Mouse (Mus musculus): ENCODE measurements around the gene Gm42791. TPM values are rescaled to one million over a fixed set of nuclear protein-coding genes. Genes with fewer than 3 reads are reported as not detected.

The Gm42791 gene
- total RNA-seq, 1 experiment from 2014 or later: 5.6 TPM

DNA sequence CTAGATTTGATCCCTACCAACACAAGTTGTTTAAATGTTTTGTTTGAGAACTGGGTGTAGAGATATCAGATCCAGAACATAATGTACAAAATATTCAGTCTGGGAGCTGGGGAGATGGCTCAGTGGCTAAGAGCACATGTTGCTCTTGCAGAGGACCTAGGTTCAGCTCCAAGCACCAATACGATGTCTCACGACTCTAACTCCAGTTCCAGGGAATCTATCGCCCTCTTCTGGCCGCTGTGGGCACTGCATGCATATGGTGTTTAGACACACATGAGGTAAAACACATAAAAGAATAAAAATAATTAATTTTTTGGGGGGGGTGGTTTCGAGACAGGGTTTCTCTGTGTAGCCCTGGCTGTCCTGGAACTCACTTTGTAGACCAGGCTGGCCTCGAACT is 42.5 kb downstream of the Gm42791 start:
- peak; percentile 64 for DNase-seq

DNA sequence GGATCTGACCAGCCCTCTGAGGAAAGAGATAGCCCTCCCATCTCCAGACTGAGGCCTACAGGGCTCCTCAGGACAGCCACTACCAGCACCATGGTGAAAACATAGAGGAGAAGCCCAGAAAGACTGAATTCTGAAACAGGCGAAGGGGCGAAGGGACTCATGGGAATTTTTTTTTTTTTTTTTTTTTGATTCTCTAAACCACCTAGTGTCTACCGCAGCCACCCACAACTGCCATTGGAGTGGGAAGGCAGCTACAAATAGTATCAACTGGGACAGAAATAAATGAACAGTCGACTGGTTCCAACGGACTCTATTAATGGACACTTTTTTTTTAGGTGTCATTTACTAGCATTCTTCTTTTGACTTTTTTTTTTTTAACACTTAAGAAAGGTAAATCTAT is 43.6 kb downstream of the Gm42791 start:
- no peak for DNase-seq

DNA sequence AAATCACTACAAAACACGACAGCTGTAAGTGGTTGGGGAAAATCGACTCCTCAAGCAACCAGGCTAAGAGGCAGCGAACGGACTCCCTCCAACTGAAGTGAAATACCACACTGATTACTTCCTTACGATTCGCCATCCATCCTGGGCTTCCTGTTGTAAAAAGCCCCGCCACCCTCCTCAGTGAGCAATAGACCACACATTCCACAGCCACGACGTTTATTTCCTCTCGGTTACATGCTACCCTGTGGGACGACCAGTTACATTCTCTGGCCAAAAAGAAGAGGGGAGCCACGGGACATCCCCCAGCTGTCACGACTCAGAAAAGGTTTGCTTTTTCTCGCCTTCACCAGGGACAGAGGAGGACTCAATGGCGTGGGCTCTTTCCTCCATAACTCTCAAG is 44.9 kb downstream of the Gm42791 start:
- DNase-seq: no peak

- no peak for DNase-seq
These were observed 46.4 kb downstream of the Gm42791 start for GRCm38 (mm10) chr5:148948577-148948976.

- no peak for DNase-seq
These were observed 47.5 kb downstream of the Gm42791 start for GRCm38 (mm10) chr5:148947412-148947811.

GRCm38 (mm10) chr5:148946787-148947186 is 48.2 kb downstream of the Gm42791 start:
- peak; percentile 30 for DNase-seq

DNA sequence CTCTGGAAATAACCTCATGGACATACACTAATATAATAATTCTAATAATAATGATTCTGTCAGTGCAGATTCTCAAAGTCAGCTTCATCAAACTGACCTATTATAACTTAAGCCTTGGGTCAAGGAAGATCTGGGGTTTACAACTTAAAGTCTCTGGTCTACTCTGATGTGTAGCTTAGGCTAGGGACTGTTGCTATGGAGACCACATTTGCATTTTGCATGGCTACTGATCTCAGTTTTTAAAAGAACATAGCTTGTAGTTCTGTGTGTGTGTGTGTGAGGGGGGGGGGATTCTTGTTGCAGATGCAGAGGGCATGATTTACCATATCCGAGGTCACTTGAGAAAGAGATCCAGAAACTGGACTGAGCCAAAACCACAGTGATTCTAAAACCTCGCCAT is 49.2 kb downstream of the Gm42791 start:
- DNase-seq: no peak

- no peak for DNase-seq
These were observed 50.9 kb downstream of the Gm42791 start for GRCm38 (mm10) chr5:148944024-148944423.

GRCm38 (mm10) chr5:148943444-148943843 is 51.5 kb downstream of the Gm42791 start:
- DNase-seq: no peak

GRCm38 (mm10) chr5:148942957-148943356 is 52.0 kb downstream of the Gm42791 start:
- DNase-seq: no peak

- no peak for DNase-seq
These were observed 52.6 kb downstream of the Gm42791 start for GRCm38 (mm10) chr5:148942305-148942704.

- DNase-seq: no peak
These were observed 53.1 kb downstream of the Gm42791 start for GRCm38 (mm10) chr5:148941867-148942266.

GRCm38 (mm10) chr5:148939948-148940382 is 55.0 kb downstream of the Gm42791 start:
- no peak for DNase-seq

- no peak for DNase-seq
These were observed 58.4 kb downstream of the Gm42791 start for GRCm38 (mm10) chr5:148936516-148936951.

DNA sequence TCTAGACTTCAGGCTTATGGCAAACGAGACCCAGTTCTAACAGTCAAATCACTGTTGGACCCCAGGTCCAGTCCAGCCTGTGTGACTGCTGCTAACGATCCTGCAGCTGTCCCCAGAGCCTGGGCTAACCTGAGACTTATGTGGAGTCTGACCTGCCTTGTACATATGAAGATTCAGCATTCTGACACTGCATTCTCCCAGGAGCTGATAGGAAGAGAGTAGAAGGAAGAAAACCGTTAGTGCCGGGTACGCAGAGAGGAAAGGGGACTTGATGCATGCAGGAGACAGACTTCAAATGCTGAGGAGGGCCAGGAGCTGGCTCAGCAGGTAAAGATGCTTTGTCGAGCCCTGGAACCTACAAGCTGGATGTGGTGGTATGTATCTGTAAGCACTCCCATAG is 59.1 kb downstream of the Gm42791 start:
- no peak for DNase-seq

DNA sequence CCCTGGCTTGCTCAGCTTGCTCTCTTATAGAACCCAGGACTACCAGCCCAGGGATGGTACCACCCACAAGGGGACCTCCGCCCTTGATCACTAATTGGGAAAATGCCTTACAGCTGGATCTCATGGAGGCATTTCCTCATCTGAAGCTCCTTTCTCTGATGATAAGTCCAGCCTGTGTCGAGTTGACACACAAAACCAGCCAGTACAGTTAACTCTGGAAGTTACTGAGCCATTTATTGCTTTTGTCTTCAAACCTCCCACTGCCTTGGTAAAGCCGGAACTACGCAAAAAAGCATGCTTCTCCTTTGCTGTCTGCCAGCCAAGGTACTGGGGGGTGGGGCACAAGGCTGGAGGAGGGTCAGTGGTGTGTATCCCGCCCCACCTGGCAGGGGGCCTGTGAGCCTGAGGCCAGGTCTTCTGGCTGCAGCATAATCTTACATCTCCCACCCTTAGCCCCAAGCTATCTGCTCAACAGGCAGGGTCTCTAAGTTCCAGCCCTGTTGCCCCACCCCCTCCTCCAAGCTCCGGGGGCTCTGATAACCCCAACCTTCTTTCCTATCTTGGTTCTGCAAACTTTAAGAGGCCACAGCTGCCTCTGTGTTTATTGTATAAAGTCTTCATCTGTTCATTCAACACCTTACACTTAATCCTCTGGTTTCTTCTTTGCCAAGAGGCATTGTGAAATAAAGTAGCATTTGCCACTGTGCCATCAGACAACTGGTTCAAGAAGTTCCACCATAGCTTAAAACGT is 59.7 kb downstream of the Gm42791 start:
- no peak for DNase-seq

DNA sequence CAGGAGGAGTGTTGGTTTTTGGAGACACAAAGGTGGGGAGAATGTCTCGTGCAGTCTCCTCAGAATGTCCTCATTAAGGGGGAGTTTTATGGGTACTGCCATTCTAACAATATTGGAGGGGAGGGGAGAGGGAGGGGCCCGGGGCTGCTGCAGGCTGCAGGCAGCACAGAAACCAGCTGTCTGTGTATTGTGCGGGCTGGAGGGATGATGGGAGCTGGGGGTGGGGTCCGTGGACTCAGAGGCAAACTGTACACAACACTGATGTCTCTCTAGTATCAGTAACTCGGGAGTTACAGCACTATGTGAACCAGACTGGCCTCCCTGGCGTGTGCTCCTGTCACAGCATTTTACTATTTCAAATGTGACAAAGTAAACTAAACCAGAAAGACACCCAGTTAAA is 60.5 kb downstream of the Gm42791 start:
- DNase-seq: no peak

DNA sequence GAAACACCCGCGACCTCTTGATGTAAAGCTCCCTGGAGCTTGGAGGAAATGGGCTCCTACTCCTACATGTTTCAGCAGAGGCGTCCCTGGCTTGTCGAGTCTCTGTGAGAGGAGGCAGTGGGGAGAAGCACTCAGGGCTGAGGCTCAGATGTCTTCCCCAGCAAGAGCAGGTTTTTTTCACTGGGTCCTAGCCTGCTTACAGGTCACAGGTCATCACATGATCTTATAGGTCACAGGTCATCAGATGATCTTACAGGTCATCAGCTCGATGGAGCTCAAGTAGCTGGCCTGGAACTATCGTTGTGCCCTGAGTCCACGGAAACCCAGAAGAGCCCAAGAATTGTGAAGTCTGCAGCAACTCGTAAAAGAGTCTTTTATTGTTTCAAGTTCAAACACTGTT is 61.2 kb downstream of the Gm42791 start:
- no peak for DNase-seq

DNA sequence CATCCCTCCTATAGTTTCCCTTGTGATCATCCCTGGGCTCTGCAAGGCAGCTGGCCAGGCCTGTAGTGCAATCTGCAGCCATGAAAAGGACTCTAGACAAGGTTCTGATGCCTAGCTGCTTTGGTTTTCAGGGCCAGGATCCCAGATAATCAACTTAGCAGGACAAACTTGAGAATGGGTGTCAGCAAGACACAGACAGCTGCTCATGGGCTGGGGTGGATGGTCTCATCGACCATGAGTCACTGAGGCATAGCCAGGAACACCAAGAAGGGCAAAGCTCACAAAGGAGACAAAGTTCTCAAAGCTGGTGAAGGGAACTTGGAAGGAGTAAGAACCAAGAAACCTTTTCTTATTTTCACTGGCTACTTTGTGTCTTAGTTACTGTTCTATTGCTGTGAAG is 63.6 kb downstream of the Gm42791 start:
- DNase-seq: no peak

- DNase-seq: no peak
These were observed 65.9 kb downstream of the Gm42791 start, which contains the start of gene Katnal1 for GRCm38 (mm10) chr5:148929116-148929449. Katnal1 (minus strand) TSS chr5:148929320.

GRCm38 (mm10) chr5:148928382-148929115 is 66.4 kb downstream of the Gm42791 start:
- DNase-seq: peak; percentile 95

DNA sequence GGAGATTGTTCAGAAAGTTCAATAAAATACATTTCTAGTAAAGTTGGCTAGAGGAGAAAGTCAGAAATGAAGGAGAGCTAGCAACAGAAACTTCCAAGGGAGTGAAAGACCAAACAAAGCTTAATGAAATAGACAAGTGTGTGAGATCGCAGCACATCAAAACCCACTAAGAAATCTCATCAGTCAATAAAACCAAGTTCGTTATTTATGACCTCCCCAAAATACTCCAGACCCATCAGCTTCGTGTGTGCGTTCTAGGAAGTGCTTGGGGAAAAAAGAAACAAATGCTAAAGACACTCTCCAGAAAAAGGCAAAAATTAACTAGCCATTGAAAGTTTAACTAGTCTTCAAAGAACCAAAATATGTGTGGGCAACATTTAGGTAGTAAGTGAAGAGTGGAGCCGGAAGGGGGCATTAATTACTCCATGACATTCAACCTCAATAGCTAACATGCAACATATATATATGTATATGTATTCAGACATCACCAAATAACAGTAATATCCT is 67.2 kb downstream of the Gm42791 start:
- no peak for DNase-seq

GRCm38 (mm10) chr5:148924586-148924985 is 70.4 kb downstream of the Gm42791 start:
- no peak for DNase-seq

DNA sequence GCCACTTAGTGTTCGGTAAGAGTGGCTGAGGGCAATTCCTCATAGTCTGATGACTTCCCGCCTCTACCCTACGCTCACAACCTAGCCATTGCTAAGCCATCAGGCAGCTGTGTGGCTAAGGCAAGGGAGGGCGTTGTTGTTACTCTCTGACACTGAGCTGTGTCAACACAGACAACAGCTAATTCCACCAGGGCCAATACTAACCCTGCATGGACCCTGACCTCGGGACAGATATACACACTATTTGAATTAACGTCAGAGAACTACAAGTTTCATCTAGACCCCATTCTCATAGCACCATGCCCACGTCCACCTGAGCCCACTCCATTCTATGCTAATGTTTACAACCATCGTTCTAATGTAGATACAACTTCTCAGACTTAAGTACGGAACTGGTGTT is 70.9 kb downstream of the Gm42791 start:
- DNase-seq: no peak

All from adrenal gland, postnatal 14 days (tissue).